Mouse (Mus musculus) naive thymus-derived CD4-positive, alpha-beta T cell, adult 2 months (primary cell): ENCODE measurements around the gene Mapkapk5.

Source experiments
- DNase-seq: peaks from one replicate; pipeline ENCODE4 v3.0.0-alpha.2; 2011; ENCODE audit warnings: low read depth

Gene Mapkapk5

GRCm38 (mm10) chr5:121545793-121546529, at the start of gene Mapkapk5:
Gene Mapkapk5, minus strand, starts transcription at chr5:121545905.
- peak; percentile 98 for DNase-seq

- no peak for DNase-seq
Measured at GRCm38 (mm10) chr5:121594714-121595313, 49.1 kb upstream of the Mapkapk5 start.

GRCm38 (mm10) chr5:121593451-121594401, 48.0 kb upstream of the Mapkapk5 start, which contains the start of gene Aldh2:
Gene Aldh2, minus strand, starts transcription at chr5:121593824.
- peak; percentile 79 for DNase-seq

GRCm38 (mm10) chr5:121592816-121593407, 47.2 kb upstream of the Mapkapk5 start:
- peak; percentile 21 for DNase-seq

GRCm38 (mm10) chr5:121592064-121592815, 46.5 kb upstream of the Mapkapk5 start:
- DNase-seq = no peak

GRCm38 (mm10) chr5:121591417-121592063, 45.8 kb upstream of the Mapkapk5 start:
- DNase-seq = peak; percentile 19

GRCm38 (mm10) chr5:121589928-121590327, 44.2 kb upstream of the Mapkapk5 start:
- no peak for DNase-seq

- DNase-seq = peak; percentile 59
Measured at GRCm38 (mm10) chr5:121586400-121587039, 40.8 kb upstream of the Mapkapk5 start.

GRCm38 (mm10) chr5:121585699-121586098, 40.0 kb upstream of the Mapkapk5 start:
- no peak for DNase-seq

GRCm38 (mm10) chr5:121585005-121585404, 39.3 kb upstream of the Mapkapk5 start:
- DNase-seq = no peak

GRCm38 (mm10) chr5:121583765-121584501, 38.2 kb upstream of the Mapkapk5 start:
- peak; percentile 27 for DNase-seq

GRCm38 (mm10) chr5:121581945-121582344, 36.2 kb upstream of the Mapkapk5 start:
- DNase-seq = no peak

GRCm38 (mm10) chr5:121576927-121577488, 31.3 kb upstream of the Mapkapk5 start:
- DNase-seq = no peak

- no peak for DNase-seq
Measured at GRCm38 (mm10) chr5:121575867-121576266, 30.2 kb upstream of the Mapkapk5 start.

GRCm38 (mm10) chr5:121574145-121574544, 28.4 kb upstream of the Mapkapk5 start:
- no peak for DNase-seq

- DNase-seq = no peak
Measured at GRCm38 (mm10) chr5:121570787-121571186, 25.1 kb upstream of the Mapkapk5 start.

GRCm38 (mm10) chr5:121569881-121570420, 24.2 kb upstream of the Mapkapk5 start:
- no peak for DNase-seq

GRCm38 (mm10) chr5:121566035-121566681, 20.5 kb upstream of the Mapkapk5 start:
- DNase-seq = no peak
